Mouse (Mus musculus) kidney, embryonic 14.5 days (tissue): ENCODE results near the gene Lrch1. TPM values are rescaled to one million over a fixed set of nuclear protein-coding genes. Genes with fewer than 3 reads are reported as not detected.

ENCODE experiments used
- ATAC-seq: fragments of 200-750 bp; cut with Nextera tagmentation; 2 replicates; pipeline ENCODE4 v1.8.0; 2017; ENCODE audit warnings: moderate number of reproducible peaks, mild to moderate bottlenecking, moderate TSS enrichment, moderate library complexity; ENCODE audit not compliant: low FRiP score, low TSS enrichment
- H3K27ac ChIP-seq: fragments of 300-500 bp; sonication (generic); 2 replicates; pipeline ENCODE4 v1.5.1; 2014; ENCODE audit warnings: low read depth, mild to moderate bottlenecking, low read length, moderate library complexity, mixed read lengths
- H3K27me3 ChIP-seq: fragments of 300-500 bp; sonication (generic); 2 replicates; pipeline ENCODE4 v1.6.1; 2014; ENCODE audit warnings: mild to moderate bottlenecking, low read length; ENCODE audit not compliant: control insufficient read depth, insufficient read depth
- H3K36me3 ChIP-seq: fragments of 300-500 bp; sonication (generic); 2 replicates; pipeline ENCODE4 v1.6.1; 2014; ENCODE audit warnings: low read length, mixed read lengths; ENCODE audit not compliant: control insufficient read depth, insufficient read depth
- H3K4me1 ChIP-seq: fragments of 300-500 bp; sonication (generic); 2 replicates; pipeline ENCODE4 v1.6.1; 2014; ENCODE audit warnings: low read length, mixed read lengths; ENCODE audit not compliant: control insufficient read depth, insufficient read depth
- H3K4me2 ChIP-seq: fragments of 300-500 bp; sonication (generic); replicated peaks from 2 replicates; pipeline ENCODE4 v1.6.1; 2014; ENCODE audit warnings: low read depth, mild to moderate bottlenecking, low read length
- H3K4me3 ChIP-seq: fragments of 300-500 bp; sonication (generic); 2 replicates; pipeline ENCODE4 v1.5.1; 2014; ENCODE audit warnings: mild to moderate bottlenecking, low read length
- H3K9ac ChIP-seq: fragments of 300-500 bp; sonication (generic); 2 replicates; pipeline ENCODE4 v1.6.1; 2014; ENCODE audit warnings: low read depth, mild to moderate bottlenecking, low read length, moderate library complexity
- H3K9me3 ChIP-seq: fragments of 300-500 bp; sonication (generic); 2 replicates; pipeline ENCODE4 v1.6.1; 2016; ENCODE audit warnings: low read length; ENCODE audit not compliant: control insufficient read depth
- WGBS: fragments of 180-500 bp; shearing (Covaris S2); extraction: QIAGEN DNeasy Blood & Tissue Kit; methylation state at CpG from one replicate; pipeline ENCODE4 v1.1.7; 2014; 5-methylcytosine and 5-hydroxymethylcytosine counted together
- polyA plus RNA-seq: library from polyadenylated mRNA; unstranded; fragments of >200 nt; fragmentation: Nextera tagmentation; extraction: Ambion mirVana; gene quantifications from 2 replicates; pipeline ENCODE4 v1.2.1, GENCODE M21; 2014

The Lrch1 gene
- polyA plus RNA-seq, 1 experiment from 2014 or later, result 18.6 TPM

DNA sequence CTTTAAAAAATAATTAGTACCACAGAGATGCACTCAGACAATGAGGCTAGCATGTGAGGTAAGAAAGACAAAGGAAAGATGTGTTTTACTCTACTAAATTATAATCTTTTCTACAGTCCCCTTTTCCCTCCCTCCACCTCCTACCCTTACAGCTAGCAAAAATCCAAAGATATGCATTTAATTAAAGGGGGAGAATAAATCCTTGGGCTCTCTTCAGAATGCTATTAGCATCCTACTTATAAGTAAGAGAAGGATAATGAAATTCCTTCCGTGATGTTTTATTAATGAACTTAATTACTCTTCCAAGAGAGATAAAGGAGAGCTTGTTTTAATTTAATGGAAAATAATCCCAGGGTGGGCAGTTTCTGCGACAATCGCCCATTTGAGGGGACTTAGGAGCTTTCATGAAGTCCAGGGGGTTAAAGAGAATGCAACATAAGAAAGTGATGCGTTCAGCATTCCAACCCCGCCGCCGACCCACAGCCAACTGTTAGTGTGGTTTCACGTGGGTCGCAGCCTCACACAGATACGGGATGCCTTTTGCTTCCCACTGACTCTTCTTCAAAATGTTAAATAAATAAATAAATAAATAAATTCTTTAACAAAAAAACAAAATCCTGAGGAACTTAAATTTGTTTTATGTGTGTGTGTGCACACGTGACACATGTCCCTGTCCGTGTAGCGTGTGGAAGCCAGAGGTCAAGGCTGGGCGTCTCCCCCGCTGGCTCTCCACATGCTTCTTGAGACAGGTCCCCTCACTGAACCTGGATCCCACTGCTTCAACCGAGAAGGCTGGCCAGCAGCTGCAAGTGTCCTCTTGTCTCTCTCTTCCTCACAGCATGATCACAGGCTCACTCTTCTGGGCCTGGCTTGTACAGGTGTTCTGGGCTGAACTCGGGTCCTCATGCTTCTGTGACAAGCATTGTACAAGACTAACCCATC lies 132.6 kb downstream of the Lrch1 start:
- Histone ChIP-seq H3K36me3 (peaks cover 25% of the 10 kb centered on the region), H3K27ac (no peak overlapping the region)
- ATAC-seq, result no peak

DNA sequence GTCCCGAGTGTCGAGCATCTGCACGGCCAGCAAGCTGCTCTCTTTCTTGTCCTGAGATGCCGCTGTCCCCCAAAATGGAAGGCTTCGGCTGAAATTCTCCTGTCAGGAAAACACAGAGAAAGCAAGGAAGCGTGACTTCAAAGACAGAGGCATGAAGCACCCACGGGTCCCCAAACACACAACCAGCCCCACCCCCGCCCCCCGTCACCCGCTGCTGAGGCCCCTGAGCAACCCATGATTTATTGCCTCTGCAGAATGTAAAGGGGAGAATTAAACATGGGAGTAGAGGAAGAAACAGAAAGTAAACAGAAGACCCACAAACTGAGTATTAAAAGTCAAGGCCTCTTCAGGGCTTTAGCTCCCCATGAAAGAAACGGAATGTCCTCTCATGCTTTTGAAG lies 136.1 kb downstream of the Lrch1 start:
- H3K9ac ChIP-seq, result no peak overlapping the region
- 0 out of 2 replicates have a peak overlapping the region, but pooled peaks have one; percentile 10 for H3K4me3 ChIP-seq
- peaks cover 13% of the 10 kb centered on the region for H3K4me1 ChIP-seq
- H3K27me3 ChIP-seq, result no peaks in the 10 kb centered on the region
- 8% methylated on average over 11 of the region's 11 CpGs for whole genome bisulfite sequencing
- no peaks in the 10 kb centered on the region for H3K9me3 ChIP-seq
- 0 out of 2 replicates have a peak overlapping the region, but pooled peaks have one; percentile 42 for H3K27ac ChIP-seq
- 0 out of 2 replicates have a peak overlapping the region, but pooled peaks have one; percentile 12 for H3K4me2 ChIP-seq
- ATAC-seq, result peak; percentile 88
- H3K36me3 ChIP-seq, result peaks cover 34% of the 10 kb centered on the region; the same call in 1 of the 2 replicates

More for the DNA sequence above, 132.6 kb downstream of the Lrch1 start:
- Histone ChIP-seq H3K4me3 (no peak overlapping the region), H3K4me1 (peaks cover 13% of the 10 kb centered on the region), H3K4me2 (no peak overlapping the region), H3K27me3 (no peaks in the 10 kb centered on the region), H3K9ac (no peak overlapping the region), H3K9me3 (no peaks in the 10 kb centered on the region)
- 86% methylated on average over 17 of the region's 17 CpGs for WGBS

DNA sequence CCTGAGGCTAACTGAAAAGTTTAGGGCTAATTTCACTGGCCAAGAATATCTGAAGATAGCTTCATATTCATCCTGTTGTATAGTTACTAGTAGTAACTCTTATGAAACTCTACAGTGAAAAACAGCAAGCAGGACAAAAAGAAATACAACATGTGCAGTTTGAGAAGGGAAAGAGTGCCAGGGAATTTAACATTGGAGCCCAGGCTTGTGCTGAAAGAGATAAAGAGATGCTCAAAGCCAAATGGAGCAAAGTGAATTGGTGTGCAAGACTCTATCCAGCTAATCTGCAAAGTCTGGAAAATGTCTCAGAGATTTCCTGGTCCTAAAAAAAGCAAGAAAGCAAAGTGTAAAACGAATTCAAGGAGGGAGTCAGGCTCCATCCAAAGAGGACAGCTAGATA lies 145.7 kb downstream of the Lrch1 start:
- Histone ChIP-seq H3K4me3 (no peak overlapping the region), H3K36me3 (peaks cover 49% of the 10 kb centered on the region), H3K4me2 (no peak overlapping the region), H3K9me3 (peaks cover 6% of the 10 kb centered on the region; the same call in 1 of the 2 replicates), H3K9ac (no peak overlapping the region), H3K27ac (no peak overlapping the region), H3K4me1 (no peaks in the 10 kb centered on the region), H3K27me3 (no peaks in the 10 kb centered on the region)
- no peak for ATAC-seq
- 88% methylated on average over 1 of the region's 1 CpGs for WGBS

DNA sequence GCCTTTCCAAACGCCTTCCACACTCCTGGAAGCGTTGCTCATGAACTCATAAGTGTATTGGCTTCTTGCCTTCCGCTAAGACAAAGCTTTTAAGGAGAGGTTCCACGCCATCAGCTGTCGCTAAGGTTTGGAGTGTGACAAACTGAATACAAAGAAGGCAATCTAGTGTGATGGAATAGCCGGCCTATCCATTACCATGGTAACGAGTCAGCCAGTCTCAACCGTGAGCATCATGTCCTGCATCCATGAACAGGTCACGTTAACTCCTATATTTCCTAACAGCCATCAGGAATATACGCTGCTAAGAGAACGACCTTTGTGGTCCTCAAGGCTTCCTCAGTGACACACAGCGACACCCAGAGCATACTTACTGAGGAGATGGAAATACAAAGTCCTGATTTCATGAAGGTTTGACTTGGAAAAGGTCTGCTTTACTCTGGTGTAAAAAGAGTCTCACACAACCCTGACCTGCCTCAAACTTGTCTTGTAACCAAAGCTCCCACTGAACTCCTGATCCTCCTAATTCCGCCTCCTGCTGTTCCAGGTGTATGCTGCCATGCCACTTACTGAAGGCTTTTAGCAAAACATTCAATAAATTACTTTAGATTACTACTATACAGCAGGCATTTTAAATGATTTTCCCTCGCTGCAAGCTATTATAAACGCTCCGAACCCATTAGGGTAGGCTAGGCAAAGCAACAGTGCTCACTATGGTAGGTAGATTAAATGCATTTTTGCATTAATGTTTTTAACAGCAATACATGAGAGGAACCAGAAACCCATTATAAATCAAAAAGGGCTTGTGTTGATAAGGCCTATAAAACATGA lies 149.4 kb downstream of the Lrch1 start:
- peaks cover 45% of the 10 kb centered on the region for H3K36me3 ChIP-seq
- ATAC-seq, result no peak

DNA sequence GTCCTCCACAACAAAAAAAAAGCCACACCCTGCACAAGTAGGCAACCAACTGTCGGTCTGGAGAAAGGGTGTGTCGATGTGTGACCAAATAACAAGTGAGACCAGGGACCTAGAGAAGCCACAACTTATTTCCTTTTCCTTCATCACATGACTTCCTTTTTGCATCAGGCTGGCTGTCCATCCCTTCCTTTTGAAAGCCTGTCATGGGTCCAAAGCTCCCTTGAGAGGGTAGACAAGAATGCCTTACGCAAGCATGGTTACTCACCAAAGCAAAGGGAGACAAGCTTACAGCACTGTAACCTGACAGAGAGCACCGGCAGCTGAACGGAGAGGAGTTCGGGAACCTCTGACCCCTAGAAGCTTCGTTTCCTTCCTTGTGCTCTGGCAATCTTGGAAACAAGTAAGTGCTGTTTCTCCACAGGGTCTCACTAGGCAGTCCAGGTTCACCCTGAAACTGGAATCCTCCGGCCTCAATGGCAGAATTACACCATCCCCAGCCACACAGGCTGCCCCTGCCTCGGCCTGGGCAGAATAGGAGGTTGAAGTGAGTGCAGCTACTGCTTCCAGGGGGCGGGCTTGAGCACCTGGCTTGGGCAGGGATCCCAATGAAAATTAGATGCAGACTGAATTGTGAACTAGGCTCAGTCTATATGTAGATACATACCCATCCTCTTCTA lies 150.2 kb downstream of the Lrch1 start:
- 72% methylated on average over 10 of the region's 10 CpGs for whole genome bisulfite sequencing
- no peak overlapping the region for H3K9ac ChIP-seq
- peaks cover 45% of the 10 kb centered on the region for H3K36me3 ChIP-seq

More for the DNA sequence above, 149.4 kb downstream of the Lrch1 start:
- peaks cover 6% of the 10 kb centered on the region; the same call in 1 of the 2 replicates for H3K9me3 ChIP-seq
- no peak overlapping the region for H3K4me2 ChIP-seq
- no peak overlapping the region for H3K27ac ChIP-seq
- no peak overlapping the region for H3K4me3 ChIP-seq
- H3K4me1 ChIP-seq, result no peaks in the 10 kb centered on the region
- H3K9ac ChIP-seq, result no peak overlapping the region
- no peaks in the 10 kb centered on the region for H3K27me3 ChIP-seq
- 88% methylated on average over 16 of the region's 16 CpGs for WGBS

DNA sequence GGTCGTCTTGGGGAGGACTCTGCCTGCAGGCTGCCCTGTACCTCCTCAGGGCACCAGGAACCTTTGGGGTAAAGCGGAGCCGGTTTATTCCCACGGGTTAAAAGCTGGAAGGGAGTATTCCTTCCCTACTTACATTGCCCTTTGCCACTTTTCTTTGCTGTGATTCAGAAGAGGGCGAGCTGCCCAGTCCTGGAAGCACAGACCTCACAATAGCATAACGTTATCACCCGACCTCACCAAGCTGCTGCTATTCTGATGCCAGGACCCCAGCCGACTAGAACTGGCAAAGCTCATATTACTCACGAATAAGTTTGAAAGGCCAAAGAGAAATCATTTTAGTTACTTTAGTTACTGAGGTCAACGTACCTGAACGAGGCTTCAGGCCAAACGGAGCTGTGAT lies 152.7 kb downstream of the Lrch1 start:
- Histone ChIP-seq H3K9ac (no peak overlapping the region), H3K4me3 (no peak overlapping the region), H3K27ac (no peak overlapping the region), H3K36me3 (peaks cover 36% of the 10 kb centered on the region), H3K4me2 (no peak overlapping the region), H3K4me1 (no peaks in the 10 kb centered on the region), H3K9me3 (no peaks in the 10 kb centered on the region), H3K27me3 (no peaks in the 10 kb centered on the region)
- 53% methylated on average over 12 of the region's 12 CpGs for WGBS
- ATAC-seq, result no peak

More for the DNA sequence above, 150.2 kb downstream of the Lrch1 start:
- H3K4me2 ChIP-seq, result no peak overlapping the region
- no peaks in the 10 kb centered on the region for H3K4me1 ChIP-seq
- peaks cover 6% of the 10 kb centered on the region; the same call in 1 of the 2 replicates for H3K9me3 ChIP-seq
- no peak overlapping the region for H3K4me3 ChIP-seq
- no peak for ATAC-seq
- H3K27me3 ChIP-seq, result no peaks in the 10 kb centered on the region
- no peak overlapping the region for H3K27ac ChIP-seq

DNA sequence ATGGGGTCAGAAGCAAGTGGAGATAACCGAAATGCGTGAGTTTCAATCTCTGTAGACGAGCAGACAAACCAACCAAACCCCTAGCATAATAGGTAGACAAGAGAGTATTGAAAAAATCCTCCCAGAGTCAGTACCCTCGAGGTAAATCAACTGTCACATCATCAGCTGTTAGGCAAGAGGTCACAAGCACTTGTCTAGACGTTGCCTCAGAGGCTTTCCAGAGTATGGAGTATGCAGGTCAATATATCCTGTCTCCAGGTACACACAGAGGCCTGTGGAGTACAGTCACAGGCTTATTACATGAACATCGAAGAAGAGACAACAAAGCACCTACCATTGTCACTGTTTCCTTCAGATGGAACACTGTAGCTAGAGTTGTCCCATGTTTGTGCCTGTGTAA lies 154.9 kb downstream of the Lrch1 start:
- ATAC-seq, result no peak
- H3K4me1 ChIP-seq, result no peaks in the 10 kb centered on the region
- 81% methylated on average over 6 of the region's 6 CpGs for WGBS

DNA sequence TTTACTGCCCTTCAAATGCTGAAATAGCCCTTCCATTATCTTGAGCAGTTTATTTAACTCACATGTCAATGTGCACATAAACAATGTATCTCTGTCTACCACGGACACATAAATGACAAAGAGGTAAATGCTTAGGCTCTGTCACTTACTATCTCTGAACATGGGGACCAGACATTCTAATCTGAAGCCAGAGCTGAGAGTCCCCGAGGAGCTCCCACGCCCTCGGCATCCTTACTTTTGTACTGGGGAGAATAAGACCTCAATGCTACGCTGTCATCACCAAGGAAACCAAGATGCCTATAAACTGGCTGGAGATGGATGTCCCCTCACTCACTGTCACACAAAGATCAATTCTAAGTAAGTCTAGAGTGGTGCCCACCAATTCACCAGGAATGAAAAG lies 157.1 kb downstream of the Lrch1 start:
- H3K9me3 ChIP-seq, result no peaks in the 10 kb centered on the region
- H3K4me1 ChIP-seq, result no peaks in the 10 kb centered on the region
- H3K4me2 ChIP-seq, result no peak overlapping the region
- H3K27ac ChIP-seq, result no peak overlapping the region
- H3K9ac ChIP-seq, result no peak overlapping the region
- H3K27me3 ChIP-seq, result no peaks in the 10 kb centered on the region
- no peak overlapping the region for H3K4me3 ChIP-seq
- peaks cover 30% of the 10 kb centered on the region for H3K36me3 ChIP-seq
- ATAC-seq, result no peak
- 73% methylated on average over 5 of the region's 5 CpGs for WGBS

More for the DNA sequence above, 154.9 kb downstream of the Lrch1 start:
- Histone ChIP-seq H3K27me3 (no peaks in the 10 kb centered on the region), H3K9me3 (no peaks in the 10 kb centered on the region), H3K4me2 (no peak overlapping the region), H3K4me3 (no peak overlapping the region), H3K27ac (no peak overlapping the region), H3K9ac (no peak overlapping the region), H3K36me3 (peaks cover 32% of the 10 kb centered on the region)
